Mouse (Mus musculus) megakaryocyte, embryonic 14.5 days (primary cell): ENCODE measurements at regions not wholly inside any gene's neighbourhood (a gene's known extent, or its start where the extent isn't known, plus 50 kb on each side); places are given as distances from the start of the nearest gene placed in this dataset.

Experiments used
- FLI1 ChIP-seq: IDR thresholded peaks from 2 replicates; pipeline ENCODE4 v1.6.1; 2012; ENCODE audit warnings: low read length, inconsistent platforms, mixed read lengths
- GATA1 ChIP-seq: IDR thresholded peaks from 3 replicates; pipeline ENCODE4 v1.6.1; 2012; ENCODE audit warnings: mixed read lengths, low read length, inconsistent platforms, borderline replicate concordance

DNA sequence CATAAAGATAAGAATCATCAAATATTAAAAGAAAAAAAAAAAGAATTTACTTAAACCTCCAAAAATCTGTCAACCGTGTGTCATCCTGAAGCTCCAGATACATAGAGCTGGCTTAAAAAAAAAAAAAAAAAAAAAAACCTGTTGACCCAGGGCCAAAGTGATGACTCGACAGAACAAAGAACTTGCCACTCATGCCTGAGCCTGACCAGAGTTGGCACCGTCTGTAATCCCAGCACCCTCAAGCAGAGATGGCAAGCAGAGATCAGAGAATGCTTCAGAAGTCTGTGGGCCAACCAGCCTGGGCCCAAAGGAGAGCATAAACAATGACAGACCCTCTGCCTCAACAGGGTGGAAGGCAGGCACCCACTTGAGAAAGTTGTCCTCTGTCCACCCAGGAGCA is 230.3 kb downstream of the Nfkbiz start:
- no peak for TF ChIP-seq GATA1
- TF ChIP-seq FLI1: no peak
